Mouse (Mus musculus) limb, embryonic 15.5 days (tissue): ENCODE measurements at regions not wholly inside any gene's neighbourhood (a gene's known extent, or its start where the extent isn't known, plus 50 kb on each side); places are given as distances from the start of the nearest gene placed in this dataset.
A peak's percentile ranks its signal among the peaks of the same experiment; 100 is the strongest.
"Not testable (repeated sequence)": the region's sequence is repeated elsewhere in the genome, so short reads cannot be mapped to it uniquely, and the experiment has no call there.

ENCODE experiments used
- ATAC-seq: fragments of 200-750 bp; cut with Nextera tagmentation; 2 replicates; pipeline ENCODE4 v1.8.0; 2017; ENCODE audit warnings: low read depth, moderate TSS enrichment; ENCODE audit not compliant: insufficient number of reproducible peaks, low FRiP score, low TSS enrichment
- H3K27ac ChIP-seq: fragments of 300-500 bp; sonication (generic); 2 replicates; pipeline ENCODE4 v1.5.1; 2015; ENCODE audit warnings: moderate library complexity, mild to moderate bottlenecking, inconsistent platforms
- H3K27me3 ChIP-seq: fragments of 300-500 bp; sonication (generic); 2 replicates; pipeline ENCODE4 v1.6.1; 2015; ENCODE audit warnings: inconsistent platforms
- H3K36me3 ChIP-seq: fragments of 300-500 bp; sonication (generic); 2 replicates; pipeline ENCODE4 v1.6.1; 2015; ENCODE audit warnings: inconsistent platforms
- H3K4me1 ChIP-seq: fragments of 300-500 bp; sonication (generic); 2 replicates; pipeline ENCODE4 v1.6.1; 2015; ENCODE audit warnings: inconsistent platforms
- H3K4me2 ChIP-seq: fragments of 300-500 bp; sonication (generic); 2 replicates; pipeline ENCODE4 v1.6.1; 2015; ENCODE audit warnings: mild to moderate bottlenecking, inconsistent platforms
- H3K4me3 ChIP-seq: fragments of 300-500 bp; sonication (generic); 2 replicates; pipeline ENCODE4 v1.5.1; 2015; ENCODE audit warnings: mild to moderate bottlenecking, inconsistent platforms
- H3K9ac ChIP-seq: fragments of 300-500 bp; sonication (generic); 2 replicates; pipeline ENCODE4 v1.6.1; 2015; ENCODE audit warnings: inconsistent platforms
- H3K9me3 ChIP-seq: fragments of 300-500 bp; sonication (generic); 2 replicates; pipeline ENCODE4 v1.6.1; 2016; ENCODE audit warnings: inconsistent platforms
- WGBS: fragments of 180-500 bp; shearing (Covaris S2); methylation state at CpG from one replicate; pipeline ENCODE4 v1.1.7; 2015; 5-methylcytosine and 5-hydroxymethylcytosine counted together

- H3K4me3 ChIP-seq, H3K27ac ChIP-seq, H3K36me3 ChIP-seq, H3K27me3 ChIP-seq, ATAC-seq, H3K4me2 ChIP-seq, H3K9me3 ChIP-seq, H3K9ac ChIP-seq, H3K4me1 ChIP-seq: not testable (repeated sequence)
- WGBS: 85% methylated on average over 6 of the region's 6 CpGs
Observed at GRCm38 (mm10) chr12:23026976-23027375, 753.1 kb downstream of the Gm10330 start.

GRCm38 (mm10) chr12:23023556-23023955 is 756.5 kb downstream of the Gm10330 start:
- WGBS: 84% methylated on average over 6 of the region's 8 CpGs
- not testable (repeated sequence) for H3K36me3 ChIP-seq

GRCm38 (mm10) chr12:23010199-23010598 is 769.9 kb downstream of the Gm10330 start:
- Histone ChIP-seq H3K4me2 (peak overlapping the region; percentile 45), H3K4me3 (peak overlapping the region; percentile 45)
- not testable (repeated sequence) for ATAC-seq, H3K27me3 ChIP-seq, H3K9me3 ChIP-seq, H3K9ac ChIP-seq, H3K27ac ChIP-seq, H3K36me3 ChIP-seq, H3K4me1 ChIP-seq
- WGBS: 1% methylated on average over 23 of the region's 37 CpGs

More at GRCm38 (mm10) chr12:23023556-23023955, 756.5 kb downstream of the Gm10330 start:
- H3K4me2 ChIP-seq, H3K9ac ChIP-seq, H3K27ac ChIP-seq, H3K9me3 ChIP-seq, ATAC-seq, H3K4me1 ChIP-seq, H3K27me3 ChIP-seq, H3K4me3 ChIP-seq: not testable (repeated sequence)

GRCm38 (mm10) chr12:23009662-23010061 is 770.4 kb downstream of the Gm10330 start:
- H3K27me3 ChIP-seq, ATAC-seq, H3K9me3 ChIP-seq, H3K36me3 ChIP-seq, H3K4me1 ChIP-seq, H3K27ac ChIP-seq: not testable (repeated sequence)
- H3K4me2 ChIP-seq: peak overlapping the region; percentile 45
- 0 out of 2 replicates have a peak overlapping the region, but pooled peaks have one; percentile 14 for H3K9ac ChIP-seq
- under 1% methylated on average over 26 of the region's 48 CpGs for WGBS
- H3K4me3 ChIP-seq: peak overlapping the region; percentile 45
